Mouse (Mus musculus) lung, embryonic 15.5 days (tissue): ENCODE results near the gene Cfap43. TPM values are rescaled to one million over a fixed set of nuclear protein-coding genes. Genes with fewer than 3 reads are reported as not detected.

Source experiments
- ATAC-seq: fragments of 200-750 bp; cut with Nextera tagmentation; 2 replicates; pipeline ENCODE4 v1.8.0; 2017; ENCODE audit warnings: moderate number of reproducible peaks, borderline replicate concordance; ENCODE audit not compliant: low FRiP score, low TSS enrichment; ENCODE audit errors: extremely low read depth
- H3K27ac ChIP-seq: fragments of 300-500 bp; sonication (generic); 2 replicates; pipeline ENCODE4 v1.5.1; 2015; ENCODE audit warnings: moderate library complexity, mild to moderate bottlenecking, inconsistent platforms
- H3K27me3 ChIP-seq: fragments of 300-500 bp; sonication (generic); 2 replicates; pipeline ENCODE4 v1.6.1; 2015; ENCODE audit warnings: inconsistent platforms
- H3K36me3 ChIP-seq: fragments of 300-500 bp; sonication (generic); 2 replicates; pipeline ENCODE4 v1.6.1; 2015; ENCODE audit warnings: inconsistent platforms
- H3K4me1 ChIP-seq: fragments of 300-500 bp; sonication (generic); 2 replicates; pipeline ENCODE4 v1.6.1; 2015; ENCODE audit warnings: inconsistent platforms
- H3K4me2 ChIP-seq: fragments of 300-500 bp; sonication (generic); 2 replicates; pipeline ENCODE4 v1.6.1; 2015; ENCODE audit warnings: inconsistent platforms, mild to moderate bottlenecking, moderate library complexity
- H3K4me3 ChIP-seq: fragments of 300-500 bp; sonication (generic); 2 replicates; pipeline ENCODE4 v1.5.1; 2015; ENCODE audit warnings: mild to moderate bottlenecking, inconsistent platforms
- H3K9ac ChIP-seq: fragments of 300-500 bp; sonication (generic); 2 replicates; pipeline ENCODE4 v1.6.1; 2015; ENCODE audit warnings: inconsistent platforms
- H3K9me3 ChIP-seq: fragments of 300-500 bp; sonication (generic); 2 replicates; pipeline ENCODE4 v1.6.1; 2016; ENCODE audit warnings: inconsistent platforms
- WGBS: fragments of 180-500 bp; shearing (Covaris S2); methylation state at CpG from one replicate; pipeline ENCODE4 v1.1.7; 2015; 5-methylcytosine and 5-hydroxymethylcytosine counted together
- polyA plus RNA-seq: library from polyadenylated mRNA; unstranded; fragments of >200 nt; fragmentation: Nextera tagmentation; extraction: Ambion mirVana; gene quantifications from 2 replicates; pipeline ENCODE4 v1.2.1, GENCODE M21; 2015

Gene Cfap43
- polyA plus RNA-seq, 1 experiment from 2014 or later: 0.86 TPM

DNA sequence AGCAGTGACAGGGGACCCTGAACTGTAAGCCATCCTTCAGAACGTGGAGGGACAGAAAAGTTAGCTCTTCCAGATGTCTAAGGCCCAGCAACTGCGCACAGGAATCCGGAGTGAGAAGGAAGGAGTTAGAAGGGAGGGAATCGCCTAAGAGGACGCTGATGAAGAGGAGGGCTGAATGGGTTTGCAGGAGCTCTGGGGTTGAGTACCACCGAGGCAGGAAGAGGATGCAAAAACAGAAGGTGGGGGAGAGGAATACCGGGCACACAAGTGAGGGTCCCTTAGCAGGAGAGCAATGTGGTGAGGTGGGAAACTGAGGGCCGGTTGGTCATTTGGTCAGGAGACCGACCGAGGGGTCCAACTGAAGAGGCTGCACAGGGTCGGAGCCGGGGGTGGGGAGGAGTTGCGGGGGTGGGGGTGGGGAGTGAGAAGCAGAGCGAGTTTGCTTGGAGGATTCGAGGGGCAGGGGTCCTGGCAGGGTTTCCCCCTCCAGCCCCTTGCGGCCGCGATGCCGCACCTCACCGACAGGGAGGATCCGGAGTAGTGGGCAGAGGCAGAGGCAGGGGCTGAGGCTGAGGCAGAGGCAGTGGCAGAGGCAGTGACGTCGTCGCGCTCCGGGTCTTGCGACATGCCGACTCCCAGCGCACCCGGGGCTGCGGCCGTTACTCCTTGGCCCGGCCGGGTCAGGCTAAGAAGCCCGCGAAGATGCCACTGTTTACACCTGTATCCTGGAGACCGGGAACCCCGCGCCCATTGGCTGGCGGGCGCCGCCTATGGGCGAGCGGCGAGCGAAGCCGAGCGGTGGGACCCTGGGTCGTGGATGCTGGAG, 82.2 kb downstream of the Cfap43 start:
- H3K27me3 ChIP-seq: peaks cover 24% of the 10 kb centered on the region
- no peaks in the 10 kb centered on the region for H3K36me3 ChIP-seq
- no peaks in the 10 kb centered on the region for H3K9me3 ChIP-seq
- WGBS: 3% methylated on average over 49 of the region's 49 CpGs
- peaks cover 11% of the 10 kb centered on the region; the same call in 1 of the 2 replicates for H3K4me1 ChIP-seq
- H3K4me2 ChIP-seq: peak overlapping the region; percentile 94
- H3K4me3 ChIP-seq: peak overlapping the region; percentile 45
- H3K27ac ChIP-seq: no peak overlapping the region
- peak; percentile 82 for ATAC-seq
- H3K9ac ChIP-seq: 0 out of 2 replicates have a peak overlapping the region, but pooled peaks have one; percentile 24

DNA sequence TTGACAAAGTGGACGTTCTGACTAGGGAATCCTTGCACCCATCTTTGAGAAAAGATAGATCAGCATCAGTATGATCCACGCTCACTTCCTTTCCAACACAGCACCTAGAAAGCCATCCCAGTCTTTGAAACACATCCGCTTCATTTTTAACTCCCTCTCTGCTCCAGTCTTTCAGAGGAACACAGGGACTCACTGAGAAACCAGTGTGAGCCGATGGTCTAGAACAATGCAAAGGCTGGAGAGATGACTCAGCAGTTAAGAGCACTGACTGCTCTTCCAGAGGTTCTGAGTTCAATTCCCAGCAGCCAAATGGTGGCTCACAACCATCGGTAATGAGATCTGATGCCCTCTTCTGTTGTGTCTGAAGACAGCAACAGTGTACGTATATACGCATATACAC, 83.3 kb downstream of the Cfap43 start:
- Histone ChIP-seq H3K36me3 (no peaks in the 10 kb centered on the region), H3K4me2 (no peak overlapping the region), H3K4me1 (peaks cover 11% of the 10 kb centered on the region; the same call in 1 of the 2 replicates), H3K27me3 (peaks cover 24% of the 10 kb centered on the region), H3K27ac (no peak overlapping the region), H3K4me3 (no peak overlapping the region), H3K9me3 (no peaks in the 10 kb centered on the region), H3K9ac (no peak overlapping the region)
- WGBS: 81% methylated on average over 7 of the region's 7 CpGs
- ATAC-seq: no peak

DNA sequence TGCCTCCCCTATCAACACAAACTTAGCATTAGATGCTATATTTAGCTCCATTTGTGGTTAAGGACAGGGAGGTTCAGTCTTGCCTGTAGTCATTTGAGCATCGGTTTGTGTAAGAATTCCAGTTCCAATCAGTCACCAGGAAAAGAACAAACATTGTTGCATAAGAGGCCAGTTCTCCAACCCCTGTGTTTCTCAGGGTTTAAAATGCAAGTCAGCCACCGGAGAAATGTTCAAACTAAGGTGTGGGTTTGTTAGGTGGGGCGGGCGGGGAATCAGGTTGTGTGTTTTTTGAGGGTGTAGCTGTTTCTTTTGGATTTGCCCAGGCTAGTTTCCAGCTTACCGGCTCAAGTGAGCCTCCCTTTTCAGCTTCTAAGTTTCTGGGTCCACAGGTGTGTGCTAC, 84.5 kb downstream of the Cfap43 start:
- ATAC-seq: no peak
- Histone ChIP-seq H3K4me1 (peaks cover 11% of the 10 kb centered on the region; the same call in 1 of the 2 replicates), H3K27me3 (peaks cover 24% of the 10 kb centered on the region), H3K27ac (no peak overlapping the region), H3K9ac (no peak overlapping the region), H3K36me3 (no peaks in the 10 kb centered on the region), H3K9me3 (no peaks in the 10 kb centered on the region), H3K4me3 (no peak overlapping the region), H3K4me2 (no peak overlapping the region)
- WGBS: 75% methylated on average over 5 of the region's 5 CpGs

DNA sequence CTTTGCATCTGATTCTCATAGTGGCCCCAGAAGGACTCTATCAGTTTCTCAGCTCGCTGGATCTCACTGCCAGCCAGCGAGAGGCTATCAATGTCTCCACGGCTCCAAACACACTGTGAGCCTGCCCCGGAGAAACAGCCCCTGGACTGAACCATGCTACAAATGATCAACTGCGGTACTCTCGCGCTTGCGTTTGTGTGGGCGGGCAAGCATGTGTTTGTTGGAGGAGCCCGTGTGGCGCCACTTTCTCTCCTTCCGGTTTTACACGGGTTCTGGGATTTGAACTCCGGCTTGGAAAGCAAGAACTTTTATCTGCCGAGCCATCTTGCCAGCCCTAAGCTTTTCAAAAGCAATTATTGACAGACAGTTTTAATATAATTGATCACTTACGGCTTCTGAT, 86.8 kb downstream of the Cfap43 start:
- Histone ChIP-seq H3K9ac (no peak overlapping the region), H3K36me3 (no peaks in the 10 kb centered on the region), H3K27ac (no peak overlapping the region), H3K4me1 (peaks cover 7% of the 10 kb centered on the region; the same call in 1 of the 2 replicates), H3K4me3 (no peak overlapping the region), H3K9me3 (no peaks in the 10 kb centered on the region), H3K4me2 (no peak overlapping the region), H3K27me3 (peaks cover 9% of the 10 kb centered on the region; the same call in 1 of the 2 replicates)
- WGBS: 72% methylated on average over 16 of the region's 16 CpGs
- no peak for ATAC-seq

DNA sequence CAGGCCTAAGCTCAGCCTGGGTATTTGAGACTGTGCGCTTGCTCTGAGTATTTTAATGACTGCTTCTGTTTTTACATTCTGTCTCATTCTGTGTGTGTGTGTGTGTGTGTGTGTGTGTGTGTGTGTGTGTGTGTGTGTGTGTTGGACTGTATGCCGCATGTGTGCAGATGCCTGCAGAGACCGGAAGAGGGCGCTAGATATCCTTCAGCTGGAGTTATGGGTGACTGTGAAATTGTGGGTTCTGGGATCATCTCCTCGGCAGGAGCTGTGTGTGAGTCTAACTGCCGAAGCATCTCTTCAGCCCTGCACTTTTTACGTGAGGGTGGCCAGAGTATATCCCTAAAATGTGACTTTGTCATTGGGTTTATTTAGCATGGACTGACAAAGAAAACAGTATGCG, 88.0 kb downstream of the Cfap43 start:
- no peaks in the 10 kb centered on the region for H3K4me1 ChIP-seq
- no peak overlapping the region for H3K27ac ChIP-seq
- no peak for ATAC-seq
- no peaks in the 10 kb centered on the region for H3K9me3 ChIP-seq
- H3K4me2 ChIP-seq: no peak overlapping the region
- WGBS: 95% methylated on average over 8 of the region's 8 CpGs
- no peaks in the 10 kb centered on the region for H3K36me3 ChIP-seq
- H3K27me3 ChIP-seq: no peaks in the 10 kb centered on the region
- H3K9ac ChIP-seq: no peak overlapping the region
- H3K4me3 ChIP-seq: no peak overlapping the region

DNA sequence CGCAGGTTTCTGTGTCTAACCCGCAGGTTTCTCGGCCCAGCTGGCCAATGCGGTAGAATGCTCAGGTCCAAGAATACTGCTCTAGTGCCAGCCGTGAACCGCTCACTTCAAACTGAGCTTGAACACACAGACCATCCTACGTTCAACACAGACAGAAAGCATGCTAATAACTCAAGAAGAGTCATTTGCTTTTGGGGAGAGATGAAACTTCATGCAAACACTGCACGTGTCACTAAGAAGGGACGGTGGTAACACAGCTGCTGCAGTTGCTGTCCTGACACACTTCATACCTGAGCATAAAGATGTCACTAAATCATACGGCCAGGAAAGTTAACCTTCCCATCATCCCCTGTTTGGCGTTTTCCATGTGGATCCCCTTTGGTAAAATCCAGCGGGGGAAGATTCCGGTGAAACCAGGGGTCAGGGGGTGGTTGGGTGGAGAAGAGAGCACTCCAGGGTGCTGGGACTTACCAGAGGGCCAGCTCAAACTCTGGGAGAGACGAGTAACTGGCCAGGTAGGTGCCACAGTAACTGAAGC, 89.1 kb downstream of the Cfap43 start:
- no peak overlapping the region for H3K27ac ChIP-seq
- H3K36me3 ChIP-seq: no peaks in the 10 kb centered on the region
- no peaks in the 10 kb centered on the region for H3K9me3 ChIP-seq
- H3K9ac ChIP-seq: no peak overlapping the region
- H3K4me1 ChIP-seq: no peaks in the 10 kb centered on the region
- no peak overlapping the region for H3K4me3 ChIP-seq
- WGBS: 80% methylated on average over 14 of the region's 14 CpGs
- no peak for ATAC-seq
- H3K27me3 ChIP-seq: no peaks in the 10 kb centered on the region
- H3K4me2 ChIP-seq: no peak overlapping the region

DNA sequence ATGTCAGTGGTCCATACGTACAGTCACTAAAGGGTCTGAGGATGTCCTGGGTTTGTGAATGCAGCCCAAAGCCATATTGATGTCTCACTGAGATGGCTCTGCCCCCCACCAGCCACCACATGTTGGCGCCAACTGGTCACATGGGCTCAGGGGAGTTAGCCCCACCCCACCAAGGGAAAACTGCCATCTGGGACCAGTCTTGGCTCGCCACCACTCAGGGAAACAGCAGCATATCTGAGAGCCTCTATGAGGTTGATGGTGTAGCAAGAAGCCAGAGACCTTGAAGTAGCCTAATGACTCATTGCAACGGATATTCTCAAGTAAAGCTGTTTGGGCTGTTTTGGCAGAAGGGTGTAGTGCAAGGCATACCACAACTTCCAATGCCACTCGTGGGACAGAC, 95.1 kb downstream of the Cfap43 start:
- no peaks in the 10 kb centered on the region for H3K9me3 ChIP-seq
- H3K4me2 ChIP-seq: no peak overlapping the region
- WGBS: 62% methylated on average over 5 of the region's 5 CpGs
- H3K9ac ChIP-seq: no peak overlapping the region
- ATAC-seq: no peak
- peaks cover 4% of the 10 kb centered on the region; the same call in 1 of the 2 replicates for H3K4me1 ChIP-seq
- no peaks in the 10 kb centered on the region for H3K36me3 ChIP-seq
- no peak overlapping the region for H3K4me3 ChIP-seq
- no peaks in the 10 kb centered on the region for H3K27me3 ChIP-seq
- no peak overlapping the region for H3K27ac ChIP-seq

DNA sequence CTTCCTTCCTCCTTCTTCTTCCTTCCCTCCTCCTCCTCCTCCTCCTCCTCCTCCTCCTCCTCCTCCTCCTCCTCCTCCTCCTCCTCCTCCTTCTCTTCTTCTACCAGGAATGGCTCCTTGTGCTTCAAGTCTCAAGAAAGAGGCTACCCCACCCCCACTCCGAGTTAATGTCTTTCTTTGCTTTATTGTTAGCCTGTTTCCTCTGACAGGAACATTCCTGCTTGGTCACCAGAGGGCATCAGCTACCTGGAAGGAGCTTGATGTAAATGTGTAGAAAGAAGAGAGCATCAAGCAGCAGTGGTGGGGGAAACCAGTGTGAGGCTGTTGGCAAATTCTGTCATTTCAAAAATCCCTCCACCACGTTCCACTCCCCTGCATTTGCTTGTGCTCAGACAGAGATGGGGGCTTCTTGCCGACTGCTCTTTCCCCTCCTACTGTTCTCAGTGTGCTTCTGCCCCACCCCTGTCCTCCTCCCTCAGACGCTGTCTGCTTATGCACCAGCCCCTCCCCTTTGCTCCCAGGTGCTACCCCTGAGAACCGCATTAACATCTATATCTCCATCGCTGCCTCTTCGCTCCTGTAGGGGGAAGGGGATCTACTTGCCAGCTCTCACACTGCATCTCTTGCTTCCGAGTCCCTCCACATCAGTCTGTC, 96.8 kb downstream of the Cfap43 start:
- 10% methylated on average over 8 of the region's 8 CpGs for WGBS
- Histone ChIP-seq H3K9me3 (no peaks in the 10 kb centered on the region), H3K4me3 (no peak overlapping the region), H3K27me3 (no peaks in the 10 kb centered on the region), H3K27ac (no peak overlapping the region), H3K9ac (no peak overlapping the region), H3K4me2 (no peak overlapping the region), H3K36me3 (no peaks in the 10 kb centered on the region), H3K4me1 (peaks cover 4% of the 10 kb centered on the region; the same call in 1 of the 2 replicates)
- ATAC-seq: no peak

DNA sequence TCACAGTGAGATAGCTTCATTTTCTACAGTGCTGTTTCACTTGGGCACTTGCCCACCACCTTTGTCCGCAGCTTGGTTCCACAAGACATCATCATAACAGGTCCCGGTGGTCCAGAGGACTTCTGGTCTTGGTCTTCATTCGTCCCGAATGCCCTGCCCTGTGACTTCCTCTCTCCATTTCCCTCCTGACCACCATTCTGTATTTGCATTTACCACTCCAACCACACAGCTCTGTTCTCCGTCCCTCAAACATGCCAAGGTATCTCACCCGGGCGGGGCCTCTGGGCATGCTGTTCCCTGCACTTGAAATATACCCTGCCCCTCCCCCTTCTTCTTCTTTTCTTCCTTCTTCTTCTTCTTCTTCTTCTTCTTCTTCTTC, 97.6 kb downstream of the Cfap43 start:
- Histone ChIP-seq H3K4me3 (no peak overlapping the region), H3K9ac (no peak overlapping the region), H3K27ac (no peak overlapping the region), H3K9me3 (no peaks in the 10 kb centered on the region), H3K4me2 (no peak overlapping the region), H3K27me3 (no peaks in the 10 kb centered on the region), H3K36me3 (no peaks in the 10 kb centered on the region), H3K4me1 (peaks cover 4% of the 10 kb centered on the region; the same call in 1 of the 2 replicates)
- ATAC-seq: no peak
- WGBS: 41% methylated on average over 7 of the region's 7 CpGs

DNA sequence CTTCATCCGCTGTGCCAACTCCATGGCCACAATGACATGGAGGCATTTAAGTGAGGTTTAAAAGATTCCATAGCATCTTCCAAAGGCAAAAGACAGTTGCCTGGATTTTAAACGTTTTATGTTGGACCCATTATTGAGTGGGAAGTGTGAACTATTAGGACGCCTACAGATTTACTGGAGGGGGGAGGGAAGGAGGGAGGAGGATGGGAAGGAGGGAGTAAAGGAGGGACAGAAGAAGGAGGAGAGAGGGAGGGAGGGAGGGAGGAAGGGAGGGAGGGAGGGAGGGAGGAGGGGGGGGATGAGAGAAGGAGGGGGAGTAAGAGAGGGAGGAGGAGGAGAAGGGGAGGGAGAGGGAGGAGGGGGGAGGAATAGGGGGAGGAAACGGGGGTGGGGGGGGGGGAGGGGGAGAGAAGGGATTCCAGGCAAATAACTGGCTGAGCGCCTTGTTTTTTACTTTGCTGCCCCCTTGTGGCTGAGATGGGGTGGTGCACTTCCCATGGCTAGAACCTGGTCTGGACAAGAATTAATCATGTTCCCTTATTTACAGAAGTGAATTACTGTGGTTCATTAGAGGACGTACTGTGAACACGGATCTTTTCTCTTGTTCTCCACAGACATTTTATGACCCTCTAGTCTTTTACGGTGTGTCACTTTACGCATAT, 98.1 kb downstream of the Cfap43 start:
- WGBS: 24% methylated on average over 8 of the region's 9 CpGs
- Histone ChIP-seq H3K27ac (no peak overlapping the region), H3K4me2 (no peak overlapping the region), H3K9me3 (no peaks in the 10 kb centered on the region), H3K36me3 (no peaks in the 10 kb centered on the region), H3K4me3 (no peak overlapping the region), H3K27me3 (no peaks in the 10 kb centered on the region), H3K9ac (no peak overlapping the region), H3K4me1 (peaks cover 4% of the 10 kb centered on the region; the same call in 1 of the 2 replicates)
- ATAC-seq: no peak

DNA sequence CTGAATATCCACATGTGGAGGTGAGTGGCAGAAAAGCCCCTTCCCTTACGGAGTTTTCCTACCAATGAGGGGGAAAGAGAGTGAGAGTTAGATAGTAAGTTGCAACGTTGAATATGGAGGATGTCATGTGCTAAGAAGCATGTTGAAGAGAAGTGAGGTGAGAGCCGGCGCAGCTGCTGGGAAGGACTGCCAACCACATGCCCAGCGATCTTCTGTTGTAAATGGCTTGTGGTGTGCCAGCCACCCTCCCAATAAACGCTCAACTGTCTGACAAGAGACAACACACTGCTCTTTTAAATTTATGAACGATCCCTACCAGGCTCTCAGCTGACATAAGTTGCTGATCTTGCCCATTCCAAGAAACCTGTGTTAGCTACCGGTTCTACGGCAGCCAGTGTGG, 101.4 kb downstream of the Cfap43 start:
- no peaks in the 10 kb centered on the region for H3K36me3 ChIP-seq
- WGBS: 72% methylated on average over 9 of the region's 9 CpGs

More for the DNA sequence above, 101.4 kb downstream of the Cfap43 start:
- no peak overlapping the region for H3K4me3 ChIP-seq
- ATAC-seq: no peak
- H3K27ac ChIP-seq: no peak overlapping the region
- H3K4me2 ChIP-seq: no peak overlapping the region
- H3K9ac ChIP-seq: no peak overlapping the region
- H3K9me3 ChIP-seq: no peaks in the 10 kb centered on the region
- peaks cover 4% of the 10 kb centered on the region; the same call in 1 of the 2 replicates for H3K4me1 ChIP-seq
- H3K27me3 ChIP-seq: no peaks in the 10 kb centered on the region
